ENCODE assay signal across 8 mouse cellular contexts in genomic region chr9:66144248-66144647, GRCm38 (mm10). TPM values are rescaled to one million over a fixed set of nuclear protein-coding genes. Genes with fewer than 3 reads are reported as not detected.
DNase-seq lines count a peak whose midpoint lies in the region; ATAC-seq and TF ChIP-seq lines count a peak whose summit lies in the region.

No protein-coding gene starts in this region.

- 9% methylated on average over 6 of the region's 6 CpGs for WGBS in hindbrain, embryonic 11.5 days
- 7% methylated on average over 6 of the region's 6 CpGs for WGBS in hindbrain, embryonic 13.5 days

- H3K27me3 ChIP-seq in hindbrain, embryonic 11.5 days (ENCODE audit: control insufficient read depth, insufficient read depth, low read length) = no peaks in the 10 kb centered on the region
- no peaks in the 10 kb centered on the region for H3K27me3 ChIP-seq in hindbrain, embryonic 13.5 days
- H3K27me3 ChIP-seq in testis, adult 2 months (ENCODE audit: control insufficient read depth, insufficient read depth, low read length) = no peaks in the 10 kb centered on the region

- no peak overlapping the region for H3K27ac ChIP-seq in hindbrain, embryonic 11.5 days (ENCODE audit: low read depth, low read length)
- no peak overlapping the region for H3K27ac ChIP-seq in hindbrain, embryonic 13.5 days
- H3K27ac ChIP-seq in testis, adult 2 months (ENCODE audit: control insufficient read depth, insufficient read depth, low read depth, low read length) = no peak overlapping the region

- no peak for TF ChIP-seq POLR2A in testis, adult 2 months (IDR thresholded peaks at IDR 0.05; ENCODE audit: control insufficient read depth, low read depth, low read length)

- no peak for ATAC-seq in hindbrain, embryonic 11.5 days (ENCODE audit: low FRiP score)
- ATAC-seq in hindbrain, embryonic 13.5 days (ENCODE audit: low FRiP score) = no peak
- ATAC-seq in erythroblast, adult 5-6 weeks (replicated peaks; ENCODE audit: low FRiP score, poor library complexity, severe bottlenecking) = peak; percentile 88

- H3K36me3 ChIP-seq in hindbrain, embryonic 11.5 days (ENCODE audit: control insufficient read depth, insufficient read depth, low read length) = no peaks in the 10 kb centered on the region; the same call in 1 of the 2 replicates
- peaks cover 14% of the 10 kb centered on the region for H3K36me3 ChIP-seq in hindbrain, embryonic 13.5 days
- no peaks in the 10 kb centered on the region; the same call in 1 of the 2 replicates for H3K36me3 ChIP-seq in testis, adult 2 months (ENCODE audit: control insufficient read depth, insufficient read depth, low read length)

- DNase-seq in hindbrain, embryonic 11.5 days (ENCODE audit: low spot score) = peak; percentile 86
- peak; percentile 66 to 71 for DNase-seq in adrenal gland, postnatal 36 days
- DNase-seq in induced T-regulatory cell, adult 2 months (ENCODE audit: low read depth) = peak; percentile 88
- DNase-seq in left cerebral cortex, postnatal 36 days (ENCODE audit: low spot score in 2 of 2) = peak; percentile 49 to 71
- DNase-seq in natural killer cell, adult 2 months (ENCODE audit: low spot score in 2 of 2) = peak; percentile 64 to 71

- H3K9ac ChIP-seq in hindbrain, embryonic 11.5 days (ENCODE audit: low read depth, low read length) = no peak overlapping the region
- H3K9ac ChIP-seq in hindbrain, embryonic 13.5 days = no peak overlapping the region

- intact Hi-C loops in left cerebral cortex, postnatal 36 days (cut with DNase I) = loop anchor here (10.0 kb wide), 2 partner anchors 231 to 291 kb away; no protein-coding TSS in a partner anchor

- TF ChIP-seq CTCF in testis, adult 2 months (IDR thresholded peaks at IDR 0.05; ENCODE audit: control insufficient read depth, insufficient read depth, insufficient replicate concordance, low read depth, low read length) = peak; percentile 29; the same call in 1 of the 2 replicates

- H3K9me3 ChIP-seq in hindbrain, embryonic 11.5 days (ENCODE audit: control insufficient read depth, low read length) = no peaks in the 10 kb centered on the region
- H3K9me3 ChIP-seq in hindbrain, embryonic 13.5 days = no peaks in the 10 kb centered on the region

- no peaks in the 10 kb centered on the region for H3K4me1 ChIP-seq in hindbrain, embryonic 11.5 days (replicated peaks; ENCODE audit: control insufficient read depth, insufficient read depth, low read length)
- no peaks in the 10 kb centered on the region for H3K4me1 ChIP-seq in hindbrain, embryonic 13.5 days (replicated peaks)
- no peaks in the 10 kb centered on the region for H3K4me1 ChIP-seq in testis, adult 2 months (ENCODE audit: control insufficient read depth, insufficient read depth, low read length)

- no peak overlapping the region for H3K4me3 ChIP-seq in hindbrain, embryonic 11.5 days (ENCODE audit: low read depth, low read length)
- H3K4me3 ChIP-seq in hindbrain, embryonic 13.5 days = no peak overlapping the region
- H3K4me3 ChIP-seq in testis, adult 2 months (ENCODE audit: control insufficient read depth, low read depth, low read length) = no peak overlapping the region

- no peak overlapping the region for H3K4me2 ChIP-seq in hindbrain, embryonic 11.5 days (replicated peaks; ENCODE audit: low read depth, low read length)
- no peak overlapping the region for H3K4me2 ChIP-seq in hindbrain, embryonic 13.5 days

RNA-seq across cellular contexts. Expression of gene Dapk2, which starts 13.8 kb away (rescaled TPM):
- polyA plus RNA-seq in hindbrain, embryonic 11.5 days (2014; fragmentation: Nextera tagmentation; extraction: Ambion mirVana) = 2.7 and 4.4 TPM in 2 replicates
- polyA plus RNA-seq in hindbrain, embryonic 13.5 days (2015; fragmentation: Nextera tagmentation; extraction: Ambion mirVana) = 1.4 and 1.5 TPM in 2 replicates
- 1 to 10 TPM; 7.5 to 9.3 TPM for total RNA-seq in adrenal gland, postnatal 36 days (2021)
- total RNA-seq in erythroblast, adult 5-6 weeks (2015; ENCODE audit: low replicate concordance) = 157 and 171 TPM in 2 replicates
- 252 and 316 TPM in 2 replicates for total RNA-seq in erythroblast, adult 5-6 weeks (2017; ENCODE audit: low replicate concordance)
- 1 to 10 TPM; 2.4 to 3.6 TPM for total RNA-seq in left cerebral cortex, postnatal 36 days (2021)
- 0.67 and 0.70 TPM in 2 replicates for polyA plus RNA-seq in testis, adult 2 months (2012; rRNA removed)

RNA-seq across cellular contexts. Expression of gene Ciao2a, which starts 17.8 kb away (rescaled TPM):
- polyA plus RNA-seq in hindbrain, embryonic 11.5 days (2014; fragmentation: Nextera tagmentation; extraction: Ambion mirVana) = 144 and 146 TPM in 2 replicates
- 91.2 and 94.1 TPM in 2 replicates for polyA plus RNA-seq in hindbrain, embryonic 13.5 days (2015; fragmentation: Nextera tagmentation; extraction: Ambion mirVana)
- 10 to 100 TPM; 69.2 to 89.1 TPM for total RNA-seq in adrenal gland, postnatal 36 days (2021)
- total RNA-seq in erythroblast, adult 5-6 weeks (2015; ENCODE audit: low replicate concordance) = 71.7 and 81.5 TPM in 2 replicates
- 37.1 and 66.1 TPM in 2 replicates for total RNA-seq in erythroblast, adult 5-6 weeks (2017; ENCODE audit: low replicate concordance)
- 10 to 100 TPM; 26.4 to 28.0 TPM for total RNA-seq in left cerebral cortex, postnatal 36 days (2021)
- polyA plus RNA-seq in testis, adult 2 months (2012; rRNA removed) = 15.1 and 18.2 TPM in 2 replicates

RNA-seq across cellular contexts. Expression of gene Snx1, which starts 17.9 kb away (rescaled TPM):
- polyA plus RNA-seq in hindbrain, embryonic 11.5 days (2014; fragmentation: Nextera tagmentation; extraction: Ambion mirVana) = 127 and 140 TPM in 2 replicates
- 90.2 and 93.1 TPM in 2 replicates for polyA plus RNA-seq in hindbrain, embryonic 13.5 days (2015; fragmentation: Nextera tagmentation; extraction: Ambion mirVana)
- 100 to 1,000 TPM; 118 to 119 TPM for total RNA-seq in adrenal gland, postnatal 36 days (2021)
- total RNA-seq in erythroblast, adult 5-6 weeks (2015; ENCODE audit: low replicate concordance) = 11.1 and 33.4 TPM in 2 replicates
- 44.0 and 54.1 TPM in 2 replicates for total RNA-seq in erythroblast, adult 5-6 weeks (2017; ENCODE audit: low replicate concordance)
- 10 to 100 TPM; 71.1 to 76.1 TPM for total RNA-seq in left cerebral cortex, postnatal 36 days (2021)
- 98.1 and 102 TPM in 2 replicates for polyA plus RNA-seq in testis, adult 2 months (2012; rRNA removed)

Comparison
In these comparisons a context has a peak if more than half of its experiments do, and no peak if none do; other contexts are left out.
1. RNA of gene Dapk2, which starts 13.8 kb away (total RNA-seq): 157 to 316 TPM in erythroblast, adult 5-6 weeks; 7.5 to 9.3 TPM in adrenal gland, postnatal 36 days and 2.4 to 3.6 TPM in left cerebral cortex, postnatal 36 days; every median in the first group is over 10 times any median in the second.
2. Peak in every context shown above with its lines, with median percentiles within 50 percentile points of each other: DNase-seq.